Mouse (Mus musculus) liver, postnatal 0 days (tissue): ENCODE measurements at regions not wholly inside any gene's neighbourhood (a gene's known extent, or its start where the extent isn't known, plus 50 kb on each side); places are given as distances from the start of the nearest gene placed in this dataset.

ENCODE experiments used
- ATAC-seq: fragments of 200-750 bp; cut with Nextera tagmentation; 2 replicates; pipeline ENCODE4 v1.8.0; 2017; ENCODE audit warnings: mild to moderate bottlenecking, moderate library complexity
- DNase-seq: peaks from one replicate; pipeline ENCODE4 v3.0.0-alpha.2; 2016
- H3K27ac ChIP-seq: fragments of 300-500 bp; sonication (generic); 2 replicates; pipeline ENCODE4 v1.5.1; 2014; ENCODE audit warnings: antibody characterized with exemption, moderate library complexity, mild to moderate bottlenecking, low read depth
- H3K27me3 ChIP-seq: fragments of 300-500 bp; sonication (generic); 2 replicates; pipeline ENCODE4 v1.6.1; 2014; ENCODE audit warnings: low read length, control low read depth, mixed read lengths; ENCODE audit not compliant: insufficient read depth
- H3K36me3 ChIP-seq: fragments of 300-500 bp; sonication (generic); replicated peaks from 2 replicates; pipeline ENCODE4 v1.6.1; 2014; ENCODE audit warnings: mild to moderate bottlenecking, control low read depth, low read length, moderate library complexity, mixed read lengths; ENCODE audit not compliant: insufficient read depth
- H3K4me1 ChIP-seq: fragments of 300-500 bp; sonication (generic); 2 replicates; pipeline ENCODE4 v1.6.1; 2014; ENCODE audit warnings: antibody characterized with exemption, mild to moderate bottlenecking, control low read depth; ENCODE audit not compliant: insufficient read depth
- H3K4me2 ChIP-seq: fragments of 300-500 bp; sonication (generic); 2 replicates; pipeline ENCODE4 v1.6.1; 2014; ENCODE audit warnings: low read depth, mild to moderate bottlenecking, low read length, moderate library complexity, mixed read lengths
- H3K4me3 ChIP-seq: fragments of 300-500 bp; sonication (generic); 2 replicates; pipeline ENCODE4 v1.5.1; 2014; ENCODE audit warnings: low read depth, low read length
- H3K9ac ChIP-seq: fragments of 300-500 bp; sonication (generic); replicated peaks from 2 replicates; pipeline ENCODE4 v1.6.1; 2014; ENCODE audit warnings: mild to moderate bottlenecking, moderate library complexity
- H3K9me3 ChIP-seq: fragments of 300-500 bp; sonication (generic); 2 replicates; pipeline ENCODE4 v1.6.1; 2016; ENCODE audit warnings: mild to moderate bottlenecking, control low read depth, low read length, mixed read lengths
- CTCF ChIP-seq: sonication (generic); IDR thresholded peaks from 2 replicates; pipeline ENCODE4 v1.5.1; 2016; ENCODE audit warnings: antibody characterized with exemption, low read depth
- EP300 ChIP-seq: IDR thresholded peaks from 2 replicates; pipeline ENCODE4 v1.6.1; 2016; ENCODE audit warnings: antibody characterized with exemption, low read depth, mild to moderate bottlenecking
- WGBS: fragments of 180-500 bp; shearing (Covaris S2); extraction: QIAGEN DNeasy Blood & Tissue Kit; methylation state at CpG from one replicate; pipeline ENCODE4 v1.1.7; 2014; ENCODE audit not compliant: insufficient replicate concordance; 5-methylcytosine and 5-hydroxymethylcytosine counted together

DNA sequence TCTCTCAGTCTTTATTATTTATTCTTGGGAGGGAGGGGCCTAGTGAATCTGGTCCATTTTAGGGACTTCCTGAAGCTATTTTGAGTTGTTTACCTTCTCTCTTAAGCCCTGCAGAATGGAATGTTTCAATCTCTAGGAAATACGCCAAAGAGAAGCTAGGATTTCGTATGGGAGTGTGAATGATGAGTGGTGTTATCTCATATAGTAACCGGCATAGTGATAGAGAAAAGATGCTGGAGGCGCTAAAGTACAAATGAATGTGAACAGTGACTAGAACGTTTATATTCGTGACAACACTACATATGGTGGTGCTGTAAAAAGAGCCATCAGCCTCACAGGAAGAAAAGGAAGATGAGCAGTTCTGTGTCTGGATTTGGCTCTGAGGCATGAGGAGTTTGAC is 145.2 kb upstream of the Ube2e3 start:
- no peak overlapping the region for H3K4me2 ChIP-seq
- 65% methylated on average over 6 of the region's 6 CpGs for WGBS
- TF ChIP-seq EP300 (no peak), CTCF (no peak)
- H3K36me3 ChIP-seq: no peaks in the 10 kb centered on the region
- no peak for ATAC-seq
- no peak for DNase-seq
- 0 out of 2 replicates have a peak, but pooled peaks cover 8% of the 10 kb centered on the region for H3K4me1 ChIP-seq
- no peak overlapping the region for H3K27ac ChIP-seq
- no peaks in the 10 kb centered on the region for H3K27me3 ChIP-seq
- H3K4me3 ChIP-seq: no peak overlapping the region
- no peak overlapping the region for H3K9ac ChIP-seq
- no peaks in the 10 kb centered on the region for H3K9me3 ChIP-seq

DNA sequence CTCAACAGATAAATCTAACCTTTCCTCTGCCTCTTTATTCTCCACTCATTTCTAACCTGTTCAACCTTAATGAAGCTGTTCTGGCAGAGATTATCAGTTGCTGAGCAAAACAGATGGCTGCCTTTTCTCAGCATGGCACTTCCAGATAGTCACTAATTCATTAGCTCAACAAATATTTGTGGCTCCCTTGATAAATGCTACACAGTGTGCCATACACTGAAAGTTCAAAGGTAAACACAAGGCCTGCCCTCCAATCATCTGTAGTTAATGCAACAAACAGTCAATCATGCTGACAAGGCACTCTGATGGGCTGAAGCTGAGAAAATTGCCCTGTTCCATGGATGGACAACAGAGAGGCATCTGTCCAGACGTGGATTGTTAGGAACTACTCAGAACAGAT is 149.4 kb upstream of the Ube2e3 start:
- DNase-seq (peak; percentile 17), ATAC-seq (peak; percentile 90)
- H3K9ac ChIP-seq: no peak overlapping the region
- H3K36me3 ChIP-seq: no peaks in the 10 kb centered on the region
- no peaks in the 10 kb centered on the region for H3K9me3 ChIP-seq
- TF ChIP-seq EP300 (peak; percentile 97), CTCF (no peak)
- H3K4me2 ChIP-seq: no peak overlapping the region
- H3K27ac ChIP-seq: peak overlapping the region; percentile 71
- no peak overlapping the region for H3K4me3 ChIP-seq
- no peaks in the 10 kb centered on the region for H3K27me3 ChIP-seq
- peaks cover 13% of the 10 kb centered on the region for H3K4me1 ChIP-seq
- 60% methylated on average over 1 of the region's 1 CpGs for WGBS

DNA sequence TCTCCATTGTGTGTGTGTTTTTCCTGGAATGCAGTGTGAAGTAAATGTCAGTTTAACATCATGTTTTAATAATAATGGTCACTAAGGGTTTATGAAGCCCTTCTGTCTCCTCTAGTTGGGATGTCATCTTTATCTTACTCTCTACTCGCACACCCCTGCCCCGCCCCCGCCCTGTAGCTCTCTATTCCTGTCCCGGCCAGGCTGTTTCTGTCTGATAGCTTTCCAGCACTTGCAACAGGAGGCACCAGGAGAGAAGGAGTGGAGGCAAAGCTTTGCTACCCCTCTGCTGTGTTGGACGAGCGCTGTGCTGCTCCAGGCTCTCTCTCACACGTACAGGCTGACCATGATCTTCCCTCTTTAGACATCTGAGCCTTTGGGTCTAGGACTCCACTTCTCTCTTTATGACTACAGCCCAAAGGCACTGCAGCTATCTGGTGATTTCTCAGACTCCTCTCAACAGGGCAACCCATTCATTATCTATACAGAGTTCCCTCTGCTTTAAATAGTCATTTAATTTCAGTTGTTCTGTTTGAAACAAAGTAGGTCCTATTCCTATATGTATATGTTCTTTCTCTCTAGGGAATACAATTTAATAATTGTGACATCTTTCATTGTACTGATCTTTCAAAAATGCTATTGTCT is 151.6 kb upstream of the Ube2e3 start:
- Histone ChIP-seq H3K4me1 (peaks cover 13% of the 10 kb centered on the region), H3K4me3 (no peak overlapping the region), H3K36me3 (no peaks in the 10 kb centered on the region), H3K9ac (0 out of 2 replicates have a peak overlapping the region, but pooled peaks have one; percentile 30), H3K27ac (peak overlapping the region; percentile 82), H3K9me3 (no peaks in the 10 kb centered on the region), H3K27me3 (no peaks in the 10 kb centered on the region), H3K4me2 (peak overlapping the region; percentile 46)
- DNase-seq: peak; percentile 73
- peak; percentile 89 for ATAC-seq
- TF ChIP-seq EP300 (peak; percentile 89), CTCF (0 out of 2 replicates have a peak, but pooled peaks have one; percentile 6)
- 52% methylated on average over 7 of the region's 7 CpGs for WGBS

DNA sequence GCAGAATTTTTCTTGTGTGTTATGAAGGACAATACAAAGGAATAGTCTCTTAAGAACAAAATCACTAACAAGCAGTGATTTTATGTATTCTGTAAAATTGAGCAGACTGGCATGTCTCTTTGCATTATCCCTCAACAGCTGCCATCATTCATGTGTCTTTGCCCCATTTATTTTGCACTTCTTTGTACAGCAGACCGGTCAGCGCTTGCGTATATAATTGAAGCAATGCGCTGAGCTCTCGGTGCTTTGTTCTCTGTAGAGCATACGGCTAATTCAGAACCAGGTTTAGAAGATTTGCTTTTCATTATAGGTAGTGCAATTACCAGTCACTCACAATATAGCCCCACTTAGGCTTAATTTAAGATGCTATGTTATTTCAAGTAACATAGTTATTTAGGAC is 173.1 kb upstream of the Ube2e3 start:
- DNase-seq: no peak
- no peak for ATAC-seq
- Histone ChIP-seq H3K4me2 (no peak overlapping the region), H3K27me3 (no peaks in the 10 kb centered on the region), H3K4me1 (no peaks in the 10 kb centered on the region), H3K36me3 (no peaks in the 10 kb centered on the region), H3K9ac (no peak overlapping the region), H3K9me3 (no peaks in the 10 kb centered on the region), H3K27ac (no peak overlapping the region), H3K4me3 (no peak overlapping the region)
- 89% methylated on average over 6 of the region's 6 CpGs for WGBS
- TF ChIP-seq CTCF (no peak), EP300 (no peak)

DNA sequence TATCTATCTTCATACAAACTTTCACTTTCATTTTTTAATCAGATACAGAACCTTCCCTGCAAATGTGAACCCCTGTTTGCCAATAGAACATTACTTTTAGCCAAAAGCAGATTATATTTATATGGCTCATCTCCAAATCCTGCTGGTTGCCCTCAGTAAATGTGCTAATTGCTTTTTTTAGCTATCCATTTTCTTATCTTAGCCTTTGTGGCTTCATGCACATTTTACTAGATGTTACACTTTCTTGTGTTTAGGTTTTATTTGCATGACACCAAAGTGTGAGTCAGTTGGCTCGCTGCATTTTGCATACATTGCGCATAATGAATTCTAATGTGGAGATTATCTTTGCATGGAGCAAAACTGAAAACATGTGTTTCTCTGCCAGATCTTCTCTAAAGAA is 211.3 kb upstream of the Ube2e3 start:
- H3K9me3 ChIP-seq: no peaks in the 10 kb centered on the region
- ATAC-seq (no peak), DNase-seq (no peak)
- TF ChIP-seq CTCF: no peak
- TF ChIP-seq EP300: no peak
- no peaks in the 10 kb centered on the region for H3K4me1 ChIP-seq
- H3K36me3 ChIP-seq: no peaks in the 10 kb centered on the region
- no peak overlapping the region for H3K27ac ChIP-seq
- no peak overlapping the region for H3K9ac ChIP-seq
- no peak overlapping the region for H3K4me2 ChIP-seq
- no peak overlapping the region for H3K4me3 ChIP-seq
- no peaks in the 10 kb centered on the region for H3K27me3 ChIP-seq
- 77% methylated on average over 2 of the region's 2 CpGs for WGBS

DNA sequence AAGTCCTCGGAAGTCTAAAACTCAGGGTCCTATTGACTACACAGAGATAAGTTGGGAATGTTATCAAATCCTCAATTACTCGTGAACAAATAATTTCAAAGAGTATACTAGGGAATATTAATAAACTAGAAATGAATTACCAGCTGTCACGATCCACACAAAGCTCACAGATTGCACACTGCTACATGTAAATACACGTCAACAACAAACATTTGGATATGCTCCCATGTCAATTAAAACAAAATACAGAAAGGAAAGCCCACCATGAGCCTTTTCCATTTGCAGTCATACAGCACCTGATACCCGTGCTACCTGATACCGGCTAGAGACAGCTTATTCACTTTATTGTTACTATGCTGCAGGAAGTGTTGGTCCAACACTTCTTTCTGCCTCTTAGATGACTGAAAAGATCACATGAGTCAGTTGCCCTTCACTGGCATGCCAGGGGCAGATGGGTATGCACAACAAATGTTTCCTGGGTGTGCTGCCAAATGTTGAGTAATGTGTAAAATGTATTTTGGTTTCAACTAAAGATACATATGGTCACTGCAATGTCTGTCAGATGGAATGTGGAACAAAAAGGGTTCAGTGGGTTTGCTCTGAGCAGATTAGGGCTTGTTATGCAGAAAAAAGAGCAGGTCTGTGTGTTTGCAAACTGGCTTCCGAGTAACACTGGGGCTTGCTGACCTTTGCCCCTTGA is 212.6 kb upstream of the Ube2e3 start:
- H3K4me3 ChIP-seq: no peak overlapping the region
- H3K4me2 ChIP-seq: no peak overlapping the region
- no peak for TF ChIP-seq EP300
- ATAC-seq: no peak
- H3K4me1 ChIP-seq: no peaks in the 10 kb centered on the region
- H3K36me3 ChIP-seq: no peaks in the 10 kb centered on the region
- H3K9ac ChIP-seq: no peak overlapping the region
- no peaks in the 10 kb centered on the region for H3K27me3 ChIP-seq
- 74% methylated on average over 7 of the region's 7 CpGs for WGBS
- no peaks in the 10 kb centered on the region for H3K9me3 ChIP-seq
- H3K27ac ChIP-seq: no peak overlapping the region
- DNase-seq: no peak
